Mouse (Mus musculus) midbrain, embryonic 14.5 days (tissue): ENCODE results near the gene Numa1. TPM values are rescaled to one million over a fixed set of nuclear protein-coding genes. Genes with fewer than 3 reads are reported as not detected.
A peak's percentile ranks its signal among the peaks of the same experiment; 100 is the strongest.

Source experiments
- ATAC-seq: fragments of 200-750 bp; cut with Nextera tagmentation; 2 replicates; pipeline ENCODE4 v1.8.0; 2017; ENCODE audit warnings: moderate number of reproducible peaks, moderate library complexity; ENCODE audit not compliant: low FRiP score, low TSS enrichment
- DNase-seq: peaks from one replicate; pipeline ENCODE4 v3.0.0-alpha.2; 2015
- H3K27ac ChIP-seq: fragments of 300-500 bp; sonication (generic); replicated peaks from 2 replicates; pipeline ENCODE4 v1.5.1; 2014; ENCODE audit warnings: mild to moderate bottlenecking, low read depth, low read length, moderate library complexity
- H3K27me3 ChIP-seq: fragments of 300-500 bp; sonication (generic); 2 replicates; pipeline ENCODE4 v1.6.1; 2014; ENCODE audit warnings: low read length, control low read depth, mixed read lengths; ENCODE audit not compliant: control insufficient read depth, insufficient read depth
- H3K36me3 ChIP-seq: fragments of 300-500 bp; sonication (generic); 2 replicates; pipeline ENCODE4 v1.6.1; 2014; ENCODE audit warnings: low read length, control low read depth; ENCODE audit not compliant: control insufficient read depth, insufficient read depth
- H3K4me1 ChIP-seq: fragments of 300-500 bp; sonication (generic); 2 replicates; pipeline ENCODE4 v1.6.1; 2014; ENCODE audit warnings: mild to moderate bottlenecking, antibody characterized with exemption, low read length, control low read depth; ENCODE audit not compliant: control insufficient read depth, insufficient read depth
- H3K4me2 ChIP-seq: fragments of 300-500 bp; sonication (generic); 2 replicates; pipeline ENCODE4 v1.6.1; 2014; ENCODE audit warnings: mild to moderate bottlenecking, low read length, moderate library complexity
- H3K4me3 ChIP-seq: fragments of 300-500 bp; sonication (generic); replicated peaks from 2 replicates; pipeline ENCODE4 v1.5.1; 2014; ENCODE audit warnings: low read depth, low read length
- H3K9ac ChIP-seq: fragments of 300-500 bp; sonication (generic); replicated peaks from 2 replicates; pipeline ENCODE4 v1.6.1; 2014; ENCODE audit warnings: mild to moderate bottlenecking, low read length, moderate library complexity
- H3K9me3 ChIP-seq: fragments of 300-500 bp; sonication (generic); 2 replicates; pipeline ENCODE4 v1.6.1; 2016; ENCODE audit warnings: low read length, control low read depth, mixed read lengths; ENCODE audit not compliant: control insufficient read depth
- WGBS: fragments of 180-500 bp; shearing (Covaris S2); extraction: QIAGEN DNeasy Blood & Tissue Kit; methylation state at CpG from one replicate; pipeline ENCODE4 v1.1.7; 2014; 5-methylcytosine and 5-hydroxymethylcytosine counted together
- polyA plus RNA-seq: library from polyadenylated mRNA; unstranded; fragments of >200 nt; fragmentation: Nextera tagmentation; extraction: Ambion mirVana; gene quantifications from 2 replicates; pipeline ENCODE4 v1.2.1, GENCODE M21; 2014

The Numa1 gene
- polyA plus RNA-seq, 1 experiment from 2014 or later = 73.6 TPM

DNA sequence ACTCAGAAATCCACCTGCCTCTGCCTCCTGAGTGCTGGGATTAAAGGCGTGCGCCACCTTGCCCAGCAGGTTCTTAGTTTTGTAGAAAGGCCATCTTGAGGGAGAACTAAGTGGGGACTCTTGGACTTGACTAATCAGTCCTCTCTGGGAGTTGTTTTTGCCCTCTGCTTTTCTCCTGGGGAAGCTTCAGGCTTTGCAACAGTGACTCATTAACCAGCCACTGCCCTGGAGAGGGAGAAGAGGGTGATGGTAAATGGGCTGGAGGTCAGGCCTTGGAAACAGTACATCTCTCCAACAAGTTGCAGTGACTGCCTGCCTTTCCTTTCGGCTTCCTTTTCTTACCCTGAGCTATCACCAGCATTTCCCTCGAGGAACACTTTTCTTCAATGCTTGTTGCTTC, 30.6 kb downstream of the Numa1 start:
- no peak overlapping the region for H3K4me2 ChIP-seq
- H3K27me3 ChIP-seq = no peaks in the 10 kb centered on the region
- WGBS = 94% methylated on average over 4 of the region's 4 CpGs
- no peak overlapping the region for H3K4me3 ChIP-seq
- no peak overlapping the region for H3K27ac ChIP-seq
- H3K9ac ChIP-seq = no peak overlapping the region
- no peak for ATAC-seq
- no peak for DNase-seq
- no peaks in the 10 kb centered on the region for H3K9me3 ChIP-seq
- H3K4me1 ChIP-seq = peaks cover 7% of the 10 kb centered on the region
- no peaks in the 10 kb centered on the region for H3K36me3 ChIP-seq

DNA sequence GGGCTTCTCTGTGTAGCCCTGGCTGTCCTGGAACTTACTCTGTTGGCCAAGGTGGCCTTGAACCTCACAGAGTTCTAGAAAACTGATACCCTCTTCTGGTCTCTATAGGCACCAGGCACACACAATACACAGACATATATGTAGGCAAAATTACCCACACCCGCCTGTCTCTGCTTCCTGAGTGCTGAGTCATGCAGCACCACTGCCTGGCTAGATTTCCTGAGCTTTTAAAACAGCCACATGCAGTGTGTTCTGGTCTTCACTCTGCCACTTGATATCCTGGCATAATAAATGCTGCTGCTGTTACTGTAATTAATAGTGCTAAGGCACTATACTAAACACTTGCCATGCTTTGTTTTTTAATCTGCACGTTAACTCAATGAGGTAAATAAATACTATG, 31.7 kb downstream of the Numa1 start:
- DNase-seq = no peak
- Histone ChIP-seq H3K9ac (no peak overlapping the region), H3K9me3 (no peaks in the 10 kb centered on the region), H3K27me3 (no peaks in the 10 kb centered on the region), H3K4me2 (no peak overlapping the region), H3K4me1 (peaks cover 7% of the 10 kb centered on the region), H3K4me3 (no peak overlapping the region), H3K27ac (no peak overlapping the region), H3K36me3 (no peaks in the 10 kb centered on the region)
- ATAC-seq = no peak
- WGBS = 89% methylated on average over 2 of the region's 2 CpGs

DNA sequence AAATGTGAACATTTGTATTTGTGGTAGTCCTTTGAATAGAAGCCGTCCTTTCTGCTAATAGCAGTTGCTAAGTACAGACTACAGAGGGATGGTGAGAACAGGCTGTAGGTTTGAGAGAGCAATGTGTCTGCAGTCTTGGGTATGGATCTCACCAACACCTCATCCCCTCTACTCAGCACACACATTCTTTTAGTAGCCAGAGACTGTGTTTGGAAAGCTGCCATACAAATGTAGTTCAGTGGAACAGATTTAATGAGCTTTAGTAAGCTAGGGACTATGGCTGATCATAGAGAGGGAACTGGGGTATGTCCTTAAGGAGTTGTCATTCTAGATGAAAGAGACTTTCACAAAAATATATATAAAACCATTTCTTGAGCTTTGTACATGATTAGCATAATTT, 33.3 kb downstream of the Numa1 start:
- H3K4me3 ChIP-seq = no peak overlapping the region
- H3K9ac ChIP-seq = no peak overlapping the region
- DNase-seq = peak; percentile 6
- ATAC-seq = no peak
- H3K27ac ChIP-seq = no peak overlapping the region
- no peaks in the 10 kb centered on the region for H3K9me3 ChIP-seq
- H3K4me1 ChIP-seq = peaks cover 18% of the 10 kb centered on the region
- H3K4me2 ChIP-seq = no peak overlapping the region
- 93% methylated on average over 1 of the region's 1 CpGs for WGBS
- no peaks in the 10 kb centered on the region for H3K27me3 ChIP-seq
- H3K36me3 ChIP-seq = no peaks in the 10 kb centered on the region

DNA sequence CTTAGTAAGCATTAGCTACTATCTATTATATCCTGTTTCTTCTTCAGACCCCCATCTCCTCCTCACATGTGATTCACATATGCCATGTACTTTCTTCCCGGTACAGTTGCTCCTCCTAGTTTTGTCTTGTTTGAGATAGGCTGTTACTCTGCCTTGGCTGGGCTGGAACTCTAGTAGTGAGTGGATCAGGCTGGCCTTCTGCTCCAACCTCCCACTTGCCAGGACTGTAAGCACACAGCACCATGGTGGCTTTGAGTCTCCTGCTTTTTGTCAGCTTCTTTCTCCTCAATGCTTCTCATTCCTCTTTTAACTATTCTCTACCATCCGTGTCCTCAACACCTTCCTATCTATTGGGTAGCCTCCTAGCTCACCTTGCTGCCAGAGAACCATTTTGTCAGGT, 34.8 kb downstream of the Numa1 start:
- H3K4me1 ChIP-seq = peaks cover 21% of the 10 kb centered on the region
- H3K4me2 ChIP-seq = peak overlapping the region; percentile 78
- no peaks in the 10 kb centered on the region for H3K9me3 ChIP-seq
- WGBS = 65% methylated on average over 2 of the region's 2 CpGs
- no peaks in the 10 kb centered on the region for H3K36me3 ChIP-seq
- no peaks in the 10 kb centered on the region for H3K27me3 ChIP-seq
- H3K9ac ChIP-seq = peak overlapping the region; percentile 96
- no peak for DNase-seq
- peak overlapping the region; percentile 100 for H3K27ac ChIP-seq
- no peak for ATAC-seq
- H3K4me3 ChIP-seq = no peak overlapping the region; the same call in 1 of the 2 replicates

DNA sequence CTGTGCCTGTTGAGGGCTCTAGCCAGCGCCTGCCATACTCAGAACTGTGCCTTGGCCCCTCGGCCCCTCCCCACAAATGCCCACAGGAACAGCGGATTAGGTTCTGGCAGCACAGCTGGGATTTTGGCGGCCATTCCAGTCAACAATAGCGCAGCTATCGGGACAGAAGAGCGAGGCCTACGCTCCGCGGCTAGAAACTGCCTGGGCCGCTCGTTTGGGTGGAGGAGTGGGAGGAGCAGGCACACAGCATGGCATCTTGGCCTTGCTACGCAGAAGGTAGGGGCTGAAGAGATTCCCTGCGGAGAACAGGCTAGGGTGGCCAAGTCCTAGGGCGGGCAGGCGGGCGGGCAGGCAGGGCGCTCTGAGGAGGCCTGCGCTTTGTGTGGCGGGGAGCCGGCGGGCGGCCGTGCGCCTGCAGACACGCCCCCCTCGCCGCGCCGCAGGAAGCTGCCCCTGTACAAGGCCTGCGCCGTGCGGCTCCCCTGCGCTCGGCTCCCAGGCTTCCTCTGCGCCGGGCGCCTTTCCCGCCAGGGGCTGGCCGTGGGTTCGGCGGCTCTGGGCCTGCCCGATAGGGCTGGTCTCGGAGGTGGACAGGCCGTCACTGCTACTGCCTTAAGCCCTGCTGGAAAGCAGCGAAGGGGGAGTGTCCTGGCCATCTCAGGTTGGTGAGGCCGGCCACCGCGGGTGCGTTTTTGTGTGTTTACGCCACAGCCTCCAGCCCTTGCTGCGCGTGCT, 36.0 kb downstream of the Numa1 start:
- Histone ChIP-seq H3K36me3 (no peaks in the 10 kb centered on the region), H3K4me1 (peaks cover 23% of the 10 kb centered on the region), H3K9me3 (no peaks in the 10 kb centered on the region), H3K9ac (peak overlapping the region; percentile 96), H3K27me3 (no peaks in the 10 kb centered on the region), H3K4me3 (peak overlapping the region; percentile 75), H3K27ac (peak overlapping the region; percentile 100), H3K4me2 (peak overlapping the region; percentile 78)
- ATAC-seq (peak; percentile 91), DNase-seq (peak; percentile 91)
- 0% methylated on average over 42 of the region's 53 CpGs for WGBS

DNA sequence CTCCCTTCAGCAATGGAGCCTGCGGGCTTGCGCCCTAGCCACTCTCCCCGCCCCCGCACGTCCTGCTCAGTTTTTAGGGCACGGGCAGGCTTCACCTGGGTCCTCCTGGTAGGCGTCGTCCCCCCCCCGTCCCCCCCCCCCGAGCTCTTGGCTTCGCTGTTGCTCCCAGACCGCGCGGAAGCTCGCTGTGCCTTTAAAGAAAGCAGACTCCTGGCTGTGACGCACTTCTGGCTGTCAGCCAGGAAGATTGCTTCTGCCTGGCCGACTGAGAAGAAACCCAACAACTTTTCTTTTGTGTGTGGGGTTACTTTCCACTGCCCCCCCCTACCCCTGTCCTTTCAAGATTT, 36.5 kb downstream of the Numa1 start:
- 1% methylated on average over 11 of the region's 17 CpGs for WGBS
- Histone ChIP-seq H3K36me3 (no peaks in the 10 kb centered on the region), H3K4me3 (peak overlapping the region; percentile 75), H3K27me3 (no peaks in the 10 kb centered on the region), H3K27ac (peak overlapping the region; percentile 100), H3K4me2 (peak overlapping the region; percentile 78), H3K9me3 (no peaks in the 10 kb centered on the region), H3K4me1 (peaks cover 23% of the 10 kb centered on the region), H3K9ac (peak overlapping the region; percentile 96)
- DNase-seq (peak; percentile 94), ATAC-seq (peak; percentile 76)

DNA sequence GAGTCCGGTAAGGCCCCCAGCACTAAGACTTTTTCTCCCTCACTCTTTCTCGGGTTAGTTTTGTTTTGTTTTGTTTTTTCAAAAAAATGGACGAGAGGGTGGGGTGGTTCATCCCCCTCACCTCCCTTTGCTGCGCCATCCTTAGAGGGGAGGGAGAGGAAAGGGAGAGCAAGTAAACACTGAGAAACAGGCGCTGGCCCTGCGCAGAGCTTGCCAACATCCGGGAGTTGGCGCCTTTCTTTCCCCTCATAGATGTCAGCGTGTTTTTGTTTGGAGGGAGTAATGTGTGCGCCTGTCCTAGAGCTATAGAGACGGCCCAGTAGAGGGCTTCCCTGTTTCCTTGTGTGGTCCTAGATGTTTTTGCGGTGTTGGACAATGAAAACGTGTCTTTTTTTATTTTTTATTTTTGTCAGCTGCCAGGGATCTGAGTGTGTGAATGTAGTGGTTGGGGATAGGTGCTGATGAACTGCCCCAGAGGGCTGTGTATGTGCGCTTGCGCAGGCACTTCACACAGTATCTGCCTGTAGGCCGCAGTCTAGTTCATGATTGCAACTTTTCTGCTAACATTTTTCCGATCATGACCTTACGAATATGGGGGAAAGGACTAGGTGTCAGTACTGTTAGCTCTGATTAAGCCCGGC, 37.0 kb downstream of the Numa1 start:
- H3K4me1 ChIP-seq = peaks cover 23% of the 10 kb centered on the region
- peak overlapping the region; percentile 78 for H3K4me2 ChIP-seq
- H3K27ac ChIP-seq = peak overlapping the region; percentile 100
- H3K27me3 ChIP-seq = no peaks in the 10 kb centered on the region
- DNase-seq = peak; percentile 86
- no peaks in the 10 kb centered on the region for H3K9me3 ChIP-seq
- ATAC-seq = peak; percentile 66
- WGBS = 3% methylated on average over 19 of the region's 19 CpGs
- peak overlapping the region; percentile 75 for H3K4me3 ChIP-seq
- H3K36me3 ChIP-seq = no peaks in the 10 kb centered on the region
- peak overlapping the region; percentile 96 for H3K9ac ChIP-seq

DNA sequence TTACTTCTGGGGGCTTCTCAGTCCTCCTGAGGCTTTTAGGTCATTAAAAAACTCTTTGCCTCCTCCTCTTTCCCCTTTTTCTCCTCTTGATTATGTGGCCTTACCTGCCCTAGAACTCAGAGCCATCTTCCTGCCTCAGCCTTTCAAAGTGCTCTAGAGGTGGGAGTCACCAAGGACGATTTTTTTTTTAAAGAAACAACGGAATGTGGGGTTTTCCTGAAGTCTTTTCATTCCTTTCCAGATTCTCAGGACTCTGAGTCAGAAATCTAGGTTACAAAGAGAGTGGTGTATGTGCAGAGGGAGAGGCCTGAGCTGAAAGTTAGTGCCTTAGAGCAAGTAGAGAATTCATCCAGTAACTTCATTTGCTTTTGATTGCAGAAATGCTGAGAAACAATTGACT, 37.8 kb downstream of the Numa1 start:
- Histone ChIP-seq H3K27ac (peak overlapping the region; percentile 100), H3K9ac (peak overlapping the region; percentile 96; the same call in 1 of the 2 replicates), H3K36me3 (no peaks in the 10 kb centered on the region), H3K4me1 (peaks cover 23% of the 10 kb centered on the region), H3K4me3 (peak overlapping the region; percentile 75), H3K4me2 (peak overlapping the region; percentile 78), H3K9me3 (no peaks in the 10 kb centered on the region), H3K27me3 (no peaks in the 10 kb centered on the region)
- 55% methylated on average over 2 of the region's 2 CpGs for WGBS
- no peak for ATAC-seq
- no peak for DNase-seq

DNA sequence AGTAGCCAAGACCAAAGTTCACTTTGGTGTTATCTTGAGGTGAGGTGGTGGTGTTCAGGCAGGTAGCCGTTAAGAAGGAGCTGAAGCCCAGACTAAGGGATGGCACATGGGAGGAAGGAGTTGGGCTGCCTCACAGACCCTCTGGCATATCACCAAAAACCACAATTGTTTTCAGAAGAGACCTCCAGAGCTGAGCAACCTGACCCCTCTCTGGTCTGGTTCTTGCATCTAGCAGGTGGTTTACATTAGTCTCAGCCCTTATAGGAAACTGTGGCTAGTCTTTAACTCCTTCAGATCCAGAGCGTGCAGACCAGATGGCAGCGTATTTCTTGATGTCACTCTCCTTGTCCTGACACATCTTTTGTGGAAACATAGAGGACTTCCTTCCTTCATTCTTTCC, 39.8 kb downstream of the Numa1 start:
- Histone ChIP-seq H3K27ac (no peak overlapping the region), H3K9me3 (no peaks in the 10 kb centered on the region), H3K4me1 (peaks cover 21% of the 10 kb centered on the region), H3K9ac (no peak overlapping the region), H3K4me2 (no peak overlapping the region), H3K4me3 (no peak overlapping the region), H3K27me3 (no peaks in the 10 kb centered on the region), H3K36me3 (no peaks in the 10 kb centered on the region)
- ATAC-seq (no peak), DNase-seq (no peak)
- 97% methylated on average over 3 of the region's 3 CpGs for WGBS
